Mouse (Mus musculus): Measurements from ENCODE around the gene Fam222b.

Fam222b gene

GRCm38 (mm10) chr11:78136132-78136531 lies 41.7 kb downstream of the Fam222b start:
- no peak for DNase-seq (ENCODE audit: low spot score)

GRCm38 (mm10) chr11:78137584-78137983 lies 43.1 kb downstream of the Fam222b start:
- DNase-seq (ENCODE audit: low spot score), result no peak

DNA sequence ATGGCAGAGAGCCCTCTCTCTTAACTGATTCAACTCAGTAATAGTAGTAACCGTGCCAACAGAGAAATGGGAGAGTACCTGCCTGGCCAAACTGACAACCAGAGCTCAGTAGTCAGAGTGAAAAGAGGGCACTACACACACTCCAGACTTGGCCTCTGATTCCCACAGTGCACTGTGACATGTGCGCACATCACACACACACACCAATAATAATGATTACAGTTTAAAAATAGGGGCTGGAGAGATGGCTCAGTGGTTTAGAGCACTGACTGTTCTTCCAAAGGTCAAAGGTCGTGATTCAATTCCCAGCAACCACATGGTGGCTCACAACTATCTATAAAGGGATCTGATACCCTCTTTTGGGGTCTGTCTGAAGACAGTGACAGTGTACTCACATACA lies 43.6 kb downstream of the Fam222b start:
- no peak for DNase-seq (ENCODE audit: low spot score)

DNA sequence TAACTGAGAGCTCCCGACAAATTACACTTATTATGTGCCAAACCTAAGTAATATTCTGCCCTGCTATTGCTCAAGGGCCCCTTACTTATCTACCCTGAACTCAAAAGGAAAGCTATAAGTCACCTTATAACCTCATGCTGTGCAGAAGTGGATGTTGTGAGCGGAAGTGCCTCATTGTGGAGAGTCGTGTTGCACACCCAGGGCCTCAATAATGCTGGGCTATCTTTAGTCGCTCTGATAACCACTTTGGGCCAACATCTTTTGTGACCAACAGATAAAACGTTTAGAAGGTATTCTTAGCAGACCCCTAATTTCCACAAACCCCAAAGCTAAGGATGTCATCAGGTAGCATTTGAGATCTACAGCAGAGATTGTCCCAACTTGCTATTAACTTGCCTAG lies 46.2 kb downstream of the Fam222b start:
- DNase-seq (ENCODE audit: low spot score), result no peak

DNA sequence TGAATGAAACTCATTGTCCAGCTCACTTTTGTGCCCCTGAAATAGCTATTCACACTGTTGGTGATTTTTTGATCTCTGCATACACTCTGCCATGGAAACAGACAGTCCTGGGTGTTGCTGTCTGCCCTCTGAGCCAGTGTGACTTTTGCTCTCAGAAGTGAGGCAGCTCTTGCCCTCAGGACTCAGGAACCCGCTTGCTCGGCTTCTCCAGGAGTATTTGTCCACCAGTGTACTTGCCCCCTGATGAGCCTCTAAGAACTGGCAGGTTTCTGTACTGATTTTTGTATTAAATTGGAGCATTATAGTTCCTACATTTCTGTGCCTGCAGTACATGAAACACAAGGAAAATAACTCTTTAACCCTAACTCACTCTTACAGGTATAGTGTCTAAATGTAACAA lies 49.1 kb downstream of the Fam222b start:
- DNase-seq (ENCODE audit: low spot score), result no peak

DNA sequence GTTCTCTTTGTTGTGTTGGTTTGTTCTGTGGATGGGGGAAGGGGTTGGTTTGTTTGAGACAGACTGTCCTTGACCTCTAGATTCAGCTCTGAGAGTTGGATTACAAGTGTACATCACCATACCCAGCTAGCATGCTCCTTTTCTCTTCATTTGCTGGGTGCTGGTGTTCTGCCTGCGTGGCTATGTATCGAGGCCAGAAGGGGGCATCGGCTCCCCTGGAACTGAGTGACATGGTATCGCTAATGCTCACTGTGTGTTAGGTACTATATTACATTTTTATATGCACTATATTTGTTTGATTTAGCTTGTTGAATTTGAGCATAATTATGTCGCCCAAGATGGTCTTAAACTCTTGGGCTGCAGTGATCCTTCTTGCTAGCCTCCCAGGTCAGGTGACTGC lies 51.7 kb downstream of the Fam222b start:
- DNase-seq (ENCODE audit: low spot score), result no peak

GRCm38 (mm10) chr11:78146707-78147543 lies 52.5 kb downstream of the Fam222b start:
- no peak for DNase-seq (ENCODE audit: low spot score)

DNA sequence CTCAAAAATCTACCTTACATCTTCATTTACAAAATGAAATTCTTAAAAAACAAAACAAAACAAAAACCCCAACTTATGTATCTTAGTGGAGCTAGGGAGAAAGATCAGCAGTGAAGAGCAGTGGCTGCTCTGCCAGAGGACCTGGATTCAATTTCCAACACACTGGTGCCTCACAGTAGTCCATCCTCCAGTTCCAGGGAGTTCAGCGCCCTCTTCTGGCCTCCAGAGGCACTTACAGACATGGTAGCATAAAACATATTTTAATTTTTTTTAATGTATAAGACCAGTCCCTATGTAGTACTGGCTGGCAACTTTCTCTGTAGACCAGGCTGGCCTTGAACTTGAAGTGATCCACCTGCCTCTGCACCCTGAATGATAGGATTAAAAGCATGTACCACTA lies 56.7 kb downstream of the Fam222b start:
- DNase-seq (ENCODE audit: low spot score), result no peak

GRCm38 (mm10) chr11:78152299-78153231 lies 58.1 kb downstream of the Fam222b start:
- peak; percentile 54 for DNase-seq (ENCODE audit: low spot score)

GRCm38 (mm10) chr11:78153778-78154177 lies 59.3 kb downstream of the Fam222b start:
- DNase-seq (ENCODE audit: low spot score), result no peak

- DNase-seq (ENCODE audit: low spot score), result no peak
These were observed 61.2 kb downstream of the Fam222b start for GRCm38 (mm10) chr11:78155674-78156073.

- DNase-seq (ENCODE audit: low spot score), result no peak
These were observed 61.8 kb downstream of the Fam222b start for GRCm38 (mm10) chr11:78156156-78156699.

DNA sequence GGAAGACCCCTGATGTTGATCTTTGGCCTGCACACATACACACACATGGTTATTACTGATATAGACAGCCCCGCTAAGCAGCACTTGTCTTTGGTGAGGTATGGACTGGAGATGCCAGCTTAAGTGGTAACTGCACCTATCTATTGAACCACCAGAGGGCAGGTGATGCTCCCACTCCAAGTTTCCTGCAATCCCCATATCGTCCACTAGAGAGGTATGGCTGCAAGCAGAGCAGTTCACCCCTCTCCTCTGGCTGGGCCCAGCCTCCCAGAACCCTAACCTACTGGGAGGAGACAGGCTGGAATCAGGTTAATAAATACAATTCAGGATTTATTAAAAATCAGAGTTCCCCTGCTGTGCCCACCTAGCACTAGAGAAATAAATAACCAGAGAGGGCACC lies 64.6 kb downstream of the Fam222b start:
- peak; percentile 75 for DNase-seq (ENCODE audit: low spot score)

GRCm38 (mm10) chr11:78159557-78159956 lies 65.1 kb downstream of the Fam222b start:
- DNase-seq (ENCODE audit: low spot score), result no peak

- DNase-seq (ENCODE audit: low spot score), result no peak
These were observed 65.7 kb downstream of the Fam222b start for GRCm38 (mm10) chr11:78160171-78160570.

- DNase-seq (ENCODE audit: low spot score), result no peak
These were observed 66.2 kb downstream of the Fam222b start for GRCm38 (mm10) chr11:78160675-78161074.

GRCm38 (mm10) chr11:78161169-78161568 lies 66.7 kb downstream of the Fam222b start:
- no peak for DNase-seq (ENCODE audit: low spot score)

DNA sequence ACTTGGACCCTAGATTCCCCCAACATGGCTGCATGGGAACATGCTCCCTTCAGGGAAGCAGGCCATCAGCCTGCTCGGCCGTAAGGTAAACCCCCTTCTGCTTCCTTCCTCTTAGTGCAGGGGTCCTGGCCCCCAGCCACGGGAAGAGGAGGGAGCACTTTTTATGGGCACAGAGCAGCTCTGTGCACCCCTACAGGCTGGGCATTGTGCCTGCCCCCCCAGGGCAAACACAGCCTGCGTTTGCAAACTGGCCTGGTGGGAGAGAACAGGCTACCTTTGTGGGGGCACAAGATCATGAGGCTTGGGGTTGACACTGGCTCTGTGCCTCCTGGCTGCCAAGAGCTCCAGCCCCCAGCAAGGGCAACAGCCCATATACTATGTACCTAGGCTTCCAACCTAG lies 67.5 kb downstream of the Fam222b start:
- DNase-seq (ENCODE audit: low spot score), result no peak

- DNase-seq (ENCODE audit: low spot score), result no peak
These were observed 68.0 kb downstream of the Fam222b start for GRCm38 (mm10) chr11:78162504-78162903.

DNA sequence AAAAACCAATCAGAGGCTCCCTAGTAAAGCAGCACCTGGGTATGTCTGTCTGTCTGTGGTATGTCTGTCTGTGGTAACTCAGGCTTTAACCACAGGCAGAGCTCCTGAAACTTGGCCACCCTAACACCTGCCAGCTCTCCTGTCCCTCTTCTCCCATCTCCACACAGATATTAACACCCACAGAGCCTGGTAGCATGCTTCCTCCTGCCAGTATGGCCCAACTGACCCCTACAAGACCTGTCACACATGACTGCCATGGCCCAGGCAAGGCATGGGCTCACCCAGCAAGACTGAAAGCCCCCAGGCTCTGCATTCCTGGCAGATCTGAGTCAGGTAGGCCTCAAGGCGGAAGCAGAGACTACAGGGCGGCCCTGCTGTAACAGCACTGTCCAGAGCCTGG lies 68.6 kb downstream of the Fam222b start:
- no peak for DNase-seq (ENCODE audit: low spot score)

GRCm38 (mm10) chr11:78163681-78164603 lies 69.5 kb downstream of the Fam222b start:
- DNase-seq (ENCODE audit: low spot score), result peak; percentile 66

- no peak for DNase-seq (ENCODE audit: low spot score)
These were observed 70.1 kb downstream of the Fam222b start for GRCm38 (mm10) chr11:78164604-78164923.
